Mouse (Mus musculus) liver, postnatal 0 days (tissue): Measurements from ENCODE around the gene Zfp536. TPM values are rescaled to one million over a fixed set of nuclear protein-coding genes. Genes with fewer than 3 reads are reported as not detected.

Source experiments
- ATAC-seq: fragments of 200-750 bp; cut with Nextera tagmentation; 2 replicates; pipeline ENCODE4 v1.8.0; 2017; ENCODE audit warnings: mild to moderate bottlenecking, moderate library complexity
- DNase-seq: peaks from one replicate; pipeline ENCODE4 v3.0.0-alpha.2; 2016
- H3K27ac ChIP-seq: fragments of 300-500 bp; sonication (generic); 2 replicates; pipeline ENCODE4 v1.5.1; 2014; ENCODE audit warnings: antibody characterized with exemption, moderate library complexity, mild to moderate bottlenecking, low read depth
- H3K27me3 ChIP-seq: fragments of 300-500 bp; sonication (generic); 2 replicates; pipeline ENCODE4 v1.6.1; 2014; ENCODE audit warnings: low read length, control low read depth, mixed read lengths; ENCODE audit not compliant: insufficient read depth
- H3K36me3 ChIP-seq: fragments of 300-500 bp; sonication (generic); replicated peaks from 2 replicates; pipeline ENCODE4 v1.6.1; 2014; ENCODE audit warnings: mild to moderate bottlenecking, control low read depth, low read length, moderate library complexity, mixed read lengths; ENCODE audit not compliant: insufficient read depth
- H3K4me1 ChIP-seq: fragments of 300-500 bp; sonication (generic); 2 replicates; pipeline ENCODE4 v1.6.1; 2014; ENCODE audit warnings: antibody characterized with exemption, mild to moderate bottlenecking, control low read depth; ENCODE audit not compliant: insufficient read depth
- H3K4me2 ChIP-seq: fragments of 300-500 bp; sonication (generic); 2 replicates; pipeline ENCODE4 v1.6.1; 2014; ENCODE audit warnings: low read depth, mild to moderate bottlenecking, low read length, moderate library complexity, mixed read lengths
- H3K4me3 ChIP-seq: fragments of 300-500 bp; sonication (generic); 2 replicates; pipeline ENCODE4 v1.5.1; 2014; ENCODE audit warnings: low read depth, low read length
- H3K9ac ChIP-seq: fragments of 300-500 bp; sonication (generic); replicated peaks from 2 replicates; pipeline ENCODE4 v1.6.1; 2014; ENCODE audit warnings: mild to moderate bottlenecking, moderate library complexity
- H3K9me3 ChIP-seq: fragments of 300-500 bp; sonication (generic); 2 replicates; pipeline ENCODE4 v1.6.1; 2016; ENCODE audit warnings: mild to moderate bottlenecking, control low read depth, low read length, mixed read lengths
- CTCF ChIP-seq: sonication (generic); IDR thresholded peaks from 2 replicates; pipeline ENCODE4 v1.5.1; 2016; ENCODE audit warnings: antibody characterized with exemption, low read depth
- EP300 ChIP-seq: IDR thresholded peaks from 2 replicates; pipeline ENCODE4 v1.6.1; 2016; ENCODE audit warnings: antibody characterized with exemption, low read depth, mild to moderate bottlenecking
- WGBS: fragments of 180-500 bp; shearing (Covaris S2); extraction: QIAGEN DNeasy Blood & Tissue Kit; methylation state at CpG from one replicate; pipeline ENCODE4 v1.1.7; 2014; ENCODE audit not compliant: insufficient replicate concordance; 5-methylcytosine and 5-hydroxymethylcytosine counted together
- polyA plus RNA-seq: library from polyadenylated mRNA; unstranded; fragments of >200 nt; fragmentation: Nextera tagmentation; extraction: Ambion mirVana; gene quantifications from 2 replicates; pipeline ENCODE4 v1.2.1, GENCODE M21; 2015

Gene Zfp536
- polyA plus RNA-seq, 1 experiment from 2014 or later = not detected

DNA sequence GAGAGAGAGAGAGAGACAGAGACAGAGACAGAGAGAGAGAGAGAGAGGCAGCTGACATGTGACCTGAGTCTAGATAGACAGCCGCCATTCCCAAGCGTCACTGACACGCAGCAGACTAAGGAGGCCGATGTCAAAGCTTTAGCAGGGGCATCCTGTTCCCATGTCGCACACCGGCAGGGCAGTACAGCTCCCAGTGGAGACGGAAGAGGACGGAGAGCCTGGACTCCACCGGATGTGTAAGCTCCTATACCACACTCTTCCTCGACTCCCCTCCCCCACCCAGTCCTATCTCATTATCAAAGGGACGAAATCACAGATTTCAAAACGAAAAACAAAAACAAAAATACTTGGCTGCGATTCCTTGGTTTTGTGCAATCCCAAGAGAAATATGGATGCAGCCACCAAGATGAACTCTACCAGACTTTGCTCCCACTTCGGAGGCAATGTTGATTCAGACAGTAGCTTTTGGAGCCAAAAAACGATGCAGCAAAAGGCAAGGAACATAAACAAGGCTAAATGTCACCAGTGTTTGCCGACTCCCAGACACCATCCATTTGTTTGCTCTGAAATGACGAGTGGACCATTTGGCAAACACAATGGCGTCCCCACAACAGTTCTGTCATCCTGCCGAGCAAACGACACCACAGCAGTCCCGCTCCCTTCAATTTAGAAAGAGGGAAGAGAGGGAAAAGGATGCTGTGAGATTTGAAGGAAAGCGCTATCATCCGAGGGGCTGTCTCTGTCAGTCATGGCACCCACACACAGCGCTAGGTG lies 299.9 kb downstream of the Zfp536 start:
- Histone ChIP-seq H3K27ac (no peak overlapping the region), H3K9me3 (no peaks in the 10 kb centered on the region), H3K36me3 (no peaks in the 10 kb centered on the region), H3K9ac (no peak overlapping the region), H3K4me2 (0 out of 2 replicates have a peak overlapping the region, but pooled peaks have one; percentile 18), H3K4me3 (no peak overlapping the region), H3K27me3 (no peaks in the 10 kb centered on the region), H3K4me1 (peaks cover 2% of the 10 kb centered on the region; the same call in 1 of the 2 replicates)
- 53% methylated on average over 24 of the region's 24 CpGs for WGBS
- DNase-seq = no peak
- ATAC-seq = peak; percentile 63
- no peak for TF ChIP-seq CTCF
- TF ChIP-seq EP300 = no peak

DNA sequence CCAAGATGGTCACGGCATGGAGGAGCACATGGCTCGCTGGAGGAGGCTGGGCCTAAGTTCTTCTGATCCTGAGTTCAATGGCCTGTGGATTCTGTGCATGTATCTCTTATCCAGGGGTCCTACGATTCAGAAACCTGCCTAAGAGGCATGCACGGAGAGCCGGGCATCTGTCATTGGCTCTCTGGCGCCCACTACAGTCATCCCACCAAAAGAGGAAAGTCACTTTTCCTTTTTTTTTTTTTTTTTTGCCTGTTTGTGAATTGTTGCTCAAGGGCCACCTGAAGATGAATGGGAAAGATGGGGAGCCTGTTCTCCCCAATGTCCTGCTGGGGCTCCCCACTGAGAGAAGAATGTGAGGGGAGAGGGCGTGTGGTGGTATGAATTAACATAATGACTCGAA lies 301.7 kb downstream of the Zfp536 start:
- no peak overlapping the region for H3K27ac ChIP-seq
- ATAC-seq (no peak), DNase-seq (no peak)
- H3K36me3 ChIP-seq = no peaks in the 10 kb centered on the region
- no peaks in the 10 kb centered on the region for H3K27me3 ChIP-seq
- H3K4me1 ChIP-seq = peaks cover 2% of the 10 kb centered on the region; the same call in 1 of the 2 replicates
- H3K4me3 ChIP-seq = no peak overlapping the region
- H3K4me2 ChIP-seq = no peak overlapping the region
- TF ChIP-seq EP300 (no peak), CTCF (peak; percentile 13; the same call in 1 of the 2 replicates)
- WGBS = 50% methylated on average over 8 of the region's 8 CpGs
- H3K9ac ChIP-seq = no peak overlapping the region
- H3K9me3 ChIP-seq = no peaks in the 10 kb centered on the region

DNA sequence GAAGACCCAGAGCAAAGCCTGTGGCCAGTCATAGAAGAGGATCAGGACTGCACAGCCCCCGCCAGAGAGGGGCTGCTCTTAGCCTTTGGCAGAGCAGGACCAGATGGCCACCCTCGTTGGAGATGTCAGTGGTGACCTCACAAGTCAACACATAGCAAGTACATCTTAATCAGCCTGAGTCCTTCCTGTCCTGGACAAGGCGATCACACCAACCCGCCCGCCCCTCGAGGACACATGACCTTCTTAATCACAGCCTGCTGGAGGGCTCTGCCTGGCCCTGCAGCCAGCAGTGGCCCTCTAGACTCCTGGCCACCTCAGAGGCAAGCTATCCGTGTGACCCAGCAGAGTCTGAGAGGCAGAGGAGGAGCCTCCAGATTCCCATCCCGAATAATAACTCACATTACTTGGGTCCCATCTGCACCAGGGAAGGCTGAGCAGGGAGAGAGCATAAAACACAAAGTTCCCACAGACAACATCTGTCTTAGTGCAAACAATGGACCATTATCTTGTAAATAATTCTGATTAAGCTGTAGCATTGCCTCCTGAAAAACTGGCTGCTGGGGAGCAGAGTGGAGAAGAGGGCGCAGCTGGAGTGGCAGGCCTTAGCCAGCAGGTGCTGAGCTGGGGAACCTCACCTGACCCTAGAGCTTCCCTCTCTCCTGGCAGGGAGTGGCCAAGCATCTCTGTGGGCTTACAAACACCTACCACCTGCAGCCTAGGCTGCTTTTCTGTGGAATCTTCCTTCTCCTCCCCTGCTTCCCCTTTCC lies 306.8 kb downstream of the Zfp536 start:
- Histone ChIP-seq H3K4me2 (no peak overlapping the region), H3K36me3 (no peaks in the 10 kb centered on the region), H3K9me3 (no peaks in the 10 kb centered on the region), H3K9ac (no peak overlapping the region), H3K27ac (no peak overlapping the region), H3K27me3 (no peaks in the 10 kb centered on the region), H3K4me1 (no peaks in the 10 kb centered on the region), H3K4me3 (no peak overlapping the region)
- WGBS = 52% methylated on average over 9 of the region's 9 CpGs
- no peak for TF ChIP-seq EP300
- ATAC-seq (no peak), DNase-seq (no peak)

DNA sequence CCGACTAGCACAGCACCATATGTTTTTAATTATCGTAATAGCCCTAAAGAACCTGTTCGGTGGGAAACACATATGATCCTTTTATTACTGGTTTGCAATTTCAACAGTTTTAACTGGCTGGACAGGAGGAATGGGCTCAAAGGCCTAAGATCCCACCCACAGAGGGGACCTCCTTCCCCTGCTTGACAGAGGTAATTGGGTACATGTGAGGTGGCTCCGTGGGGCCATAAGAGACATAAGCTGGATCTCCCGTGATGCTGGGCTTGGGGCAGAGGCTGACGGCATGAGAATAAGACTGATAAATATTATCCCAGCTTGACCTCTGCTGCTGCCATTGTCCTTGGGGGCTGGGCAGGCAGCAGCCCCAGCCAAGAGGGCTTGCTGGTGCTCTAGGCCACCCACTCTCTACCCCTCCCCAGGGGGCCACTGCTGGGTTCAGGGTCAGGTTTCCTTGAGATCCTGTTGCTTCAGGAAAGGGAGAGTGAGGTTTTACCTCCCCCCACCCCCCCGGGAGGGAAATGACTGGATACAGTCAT lies 309.2 kb downstream of the Zfp536 start:
- Histone ChIP-seq H3K4me3 (no peak overlapping the region), H3K36me3 (no peaks in the 10 kb centered on the region), H3K4me1 (no peaks in the 10 kb centered on the region), H3K4me2 (no peak overlapping the region), H3K27me3 (no peaks in the 10 kb centered on the region), H3K9ac (no peak overlapping the region), H3K9me3 (no peaks in the 10 kb centered on the region), H3K27ac (no peak overlapping the region)
- ATAC-seq = no peak
- DNase-seq = no peak
- WGBS = 58% methylated on average over 7 of the region's 7 CpGs
- no peak for TF ChIP-seq EP300
- TF ChIP-seq CTCF = no peak

DNA sequence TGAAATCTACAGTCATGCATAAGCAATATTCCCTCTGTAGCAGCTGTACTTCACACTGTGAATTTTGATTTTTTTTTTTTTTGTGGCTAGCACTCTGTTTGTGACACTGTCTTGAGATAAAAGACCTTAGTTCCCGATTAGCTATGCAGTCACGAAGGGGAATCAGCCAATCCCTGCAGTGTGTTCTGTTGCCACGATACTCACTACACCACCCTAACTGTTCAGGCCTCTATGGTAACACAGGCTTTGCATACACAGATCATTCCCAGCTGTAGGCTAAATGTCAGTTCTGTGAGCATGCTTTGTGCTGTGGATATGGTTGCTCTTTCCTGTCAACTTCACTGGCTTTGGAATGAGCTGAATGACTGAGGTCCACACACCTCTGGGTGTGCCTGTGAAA lies 325.9 kb downstream of the Zfp536 start:
- H3K36me3 ChIP-seq = no peaks in the 10 kb centered on the region
- H3K27ac ChIP-seq = no peak overlapping the region
- H3K4me3 ChIP-seq = no peak overlapping the region
- ATAC-seq = no peak
- no peaks in the 10 kb centered on the region for H3K27me3 ChIP-seq
- H3K9ac ChIP-seq = no peak overlapping the region
- H3K9me3 ChIP-seq = no peaks in the 10 kb centered on the region
- TF ChIP-seq EP300 (no peak), CTCF (no peak)
- no peak for DNase-seq
- H3K4me2 ChIP-seq = no peak overlapping the region
- WGBS = 73% methylated on average over 3 of the region's 3 CpGs
- no peaks in the 10 kb centered on the region for H3K4me1 ChIP-seq

DNA sequence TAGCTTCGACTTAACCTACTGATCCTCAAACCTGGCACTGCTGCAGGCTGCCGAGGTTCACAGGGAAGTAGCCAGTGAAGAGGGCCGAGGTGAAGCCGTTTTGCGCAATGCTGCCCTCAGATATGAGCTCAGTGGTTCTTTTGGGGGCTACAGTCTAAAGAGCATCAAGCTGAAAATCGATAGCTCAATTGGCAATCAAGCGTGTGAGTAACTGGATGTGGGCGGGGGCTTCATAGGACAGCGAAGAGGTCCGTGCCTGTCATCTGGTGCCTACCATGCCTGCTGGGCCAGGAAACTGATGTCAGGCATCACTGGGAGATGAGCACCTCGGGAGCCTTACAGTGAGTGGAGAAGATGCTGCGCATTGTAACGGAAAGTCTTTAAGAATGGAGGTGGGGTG lies 333.5 kb downstream of the Zfp536 start:
- Histone ChIP-seq H3K9me3 (no peaks in the 10 kb centered on the region), H3K4me1 (no peaks in the 10 kb centered on the region), H3K4me2 (no peak overlapping the region), H3K27ac (no peak overlapping the region), H3K4me3 (no peak overlapping the region), H3K27me3 (no peaks in the 10 kb centered on the region), H3K36me3 (no peaks in the 10 kb centered on the region), H3K9ac (no peak overlapping the region)
- no peak for ATAC-seq
- no peak for TF ChIP-seq CTCF
- TF ChIP-seq EP300 = no peak
- WGBS = 65% methylated on average over 13 of the region's 13 CpGs
- DNase-seq = no peak
